Mouse (Mus musculus) heart, embryonic 11.5 days (tissue): ENCODE measurements around the gene Ssxb10. TPM values are rescaled to one million over a fixed set of nuclear protein-coding genes. Genes with fewer than 3 reads are reported as not detected.
"Not testable (repeated sequence)": the region's sequence is repeated elsewhere in the genome, so short reads cannot be mapped to it uniquely, and the experiment has no call there.

Experiments
- ATAC-seq: fragments of 200-750 bp; cut with Nextera tagmentation; replicated peaks from 2 replicates; pipeline ENCODE4 v1.8.0; 2017; ENCODE audit warnings: moderate library complexity; ENCODE audit not compliant: insufficient number of reproducible peaks, low FRiP score, low TSS enrichment
- H3K27ac ChIP-seq: fragments of 300-500 bp; sonication (generic); 2 replicates; pipeline ENCODE4 v1.5.1; 2014; ENCODE audit warnings: mild to moderate bottlenecking, low read depth, low read length
- H3K27me3 ChIP-seq: fragments of 300-500 bp; sonication (generic); 2 replicates; pipeline ENCODE4 v1.6.1; 2014; ENCODE audit warnings: mild to moderate bottlenecking, low read length, mixed read lengths; ENCODE audit not compliant: control insufficient read depth, insufficient read depth
- H3K36me3 ChIP-seq: fragments of 300-500 bp; sonication (generic); 2 replicates; pipeline ENCODE4 v1.6.1; 2014; ENCODE audit warnings: mild to moderate bottlenecking, low read length, moderate library complexity, mixed read lengths; ENCODE audit not compliant: control insufficient read depth, insufficient read depth
- H3K4me1 ChIP-seq: fragments of 300-500 bp; sonication (generic); 2 replicates; pipeline ENCODE4 v1.6.1; 2014; ENCODE audit warnings: low read length; ENCODE audit not compliant: control insufficient read depth, insufficient read depth
- H3K4me2 ChIP-seq: fragments of 300-500 bp; sonication (generic); 2 replicates; pipeline ENCODE4 v1.6.1; 2014; ENCODE audit warnings: mild to moderate bottlenecking, moderate library complexity
- H3K4me3 ChIP-seq: fragments of 300-500 bp; sonication (generic); 2 replicates; pipeline ENCODE4 v1.5.1; 2014; ENCODE audit warnings: low read depth, low read length
- H3K9ac ChIP-seq: fragments of 300-500 bp; sonication (generic); 2 replicates; pipeline ENCODE4 v1.6.1; 2014; ENCODE audit warnings: mild to moderate bottlenecking, low read depth, low read length, moderate library complexity
- H3K9me3 ChIP-seq: fragments of 300-500 bp; sonication (generic); replicated peaks from 2 replicates; pipeline ENCODE4 v1.6.1; 2016; ENCODE audit warnings: low read length; ENCODE audit not compliant: control insufficient read depth
- WGBS: fragments of 180-500 bp; shearing (Covaris S2); extraction: QIAGEN DNeasy Blood & Tissue Kit; methylation state at CpG from one replicate; pipeline ENCODE4 v1.1.7; 2014; ENCODE audit not compliant: insufficient replicate concordance; 5-methylcytosine and 5-hydroxymethylcytosine counted together
- polyA plus RNA-seq: library from polyadenylated mRNA; unstranded; fragments of >200 nt; fragmentation: Nextera tagmentation; extraction: Ambion mirVana; gene quantifications from 2 replicates; pipeline ENCODE4 v1.2.1, GENCODE M21; 2014

Gene Ssxb10
- not detected in 2 replicates for polyA plus RNA-seq

GRCm38 (mm10) chrX:8327124-8327523, at the start of gene Ssxb10:
Gene Ssxb10, plus strand, starts transcription at chrX:8327424.
- WGBS: 65% methylated on average over 2 of the region's 2 CpGs
- Histone ChIP-seq H3K4me3 (no peak within 1 kb of the TSS), H3K4me1 (no peaks in the 10 kb centered on the region), H3K9ac (no peak within 1 kb of the TSS), H3K9me3 (0 out of 2 replicates have a peak, but pooled peaks cover 2% of the 10 kb centered on the region), H3K27me3 (no peaks in the 10 kb centered on the region), H3K4me2 (no peak within 1 kb of the TSS), H3K36me3 (no peaks in the 10 kb centered on the region), H3K27ac (no peak within 1 kb of the TSS)
- no peak for ATAC-seq

DNA sequence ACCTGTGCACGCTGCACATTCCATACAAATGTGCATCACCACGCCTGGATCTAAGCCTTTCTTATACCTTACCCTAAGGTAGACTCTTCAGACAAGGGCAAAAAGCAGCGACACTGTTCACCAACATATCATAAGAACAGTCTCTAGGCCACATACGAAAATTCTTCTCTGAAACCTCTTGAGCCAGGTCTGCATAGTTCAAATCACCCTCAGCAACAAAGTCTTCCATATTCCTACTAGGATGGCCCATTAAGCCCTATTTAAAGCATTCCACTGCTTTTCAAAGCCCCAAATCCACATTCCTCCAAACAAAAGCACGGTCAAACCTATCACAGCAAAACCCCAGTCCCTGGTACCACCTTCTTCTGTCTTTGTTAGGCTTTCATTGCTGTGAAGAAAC, 38.6 kb upstream of the Ssxb10 start:
- ATAC-seq: no peak
- WGBS: 77% methylated on average over 5 of the region's 5 CpGs
- Histone ChIP-seq H3K27me3 (no peaks in the 10 kb centered on the region), H3K4me2 (no peak overlapping the region), H3K36me3 (no peaks in the 10 kb centered on the region), H3K4me3 (no peak overlapping the region), H3K4me1 (no peaks in the 10 kb centered on the region), H3K27ac (no peak overlapping the region), H3K9me3 (no peaks in the 10 kb centered on the region), H3K9ac (no peak overlapping the region)

DNA sequence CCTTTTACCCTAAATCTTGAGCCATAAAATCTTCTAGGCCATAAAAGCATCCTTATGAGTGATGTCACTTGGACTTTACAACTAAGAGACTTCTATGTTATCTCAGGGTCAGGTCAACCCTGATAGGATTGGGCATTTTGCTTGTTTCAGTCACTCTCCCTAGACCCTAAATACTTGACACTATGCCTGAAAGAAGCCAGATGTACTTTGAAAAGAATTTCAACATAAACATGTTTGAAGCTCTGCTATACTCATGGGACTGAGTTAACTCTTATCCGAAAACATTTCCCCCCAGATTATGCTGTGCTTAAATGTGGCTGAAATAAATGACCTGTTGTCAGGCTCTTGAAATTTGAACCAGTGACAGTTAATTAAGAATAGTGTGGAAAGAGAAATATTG, 17.9 kb upstream of the Ssxb10 start:
- Histone ChIP-seq H3K27ac (no peak overlapping the region), H3K4me2 (no peak overlapping the region), H3K9me3 (no peaks in the 10 kb centered on the region), H3K27me3 (no peaks in the 10 kb centered on the region), H3K9ac (no peak overlapping the region), H3K36me3 (no peaks in the 10 kb centered on the region), H3K4me1 (no peaks in the 10 kb centered on the region), H3K4me3 (no peak overlapping the region)
- ATAC-seq: no peak
- WGBS: 55% methylated on average over 1 of the region's 1 CpGs

DNA sequence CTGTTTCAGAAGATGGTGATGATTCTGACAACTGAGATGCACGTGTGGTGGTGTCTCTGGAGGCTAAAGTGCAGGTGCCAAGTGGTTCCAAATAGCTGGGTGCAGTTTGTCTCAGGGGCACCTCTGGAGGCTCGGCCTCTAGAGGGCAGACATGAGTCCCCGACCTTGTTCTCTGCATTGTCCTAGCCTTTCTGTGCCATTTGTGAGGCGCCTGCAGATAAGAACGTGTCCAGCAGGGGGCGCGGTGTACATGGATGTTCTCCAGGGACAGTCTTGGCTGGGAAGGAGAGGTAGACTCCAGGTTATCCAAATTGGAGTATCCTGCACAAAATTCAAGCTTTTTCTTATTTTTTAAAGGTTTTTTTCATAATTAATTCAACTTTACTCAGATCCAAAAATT, 12.3 kb upstream of the Ssxb10 start:
- H3K4me1 ChIP-seq, H3K4me3 ChIP-seq, H3K9ac ChIP-seq, ATAC-seq, H3K9me3 ChIP-seq, H3K27ac ChIP-seq, H3K36me3 ChIP-seq, H3K4me2 ChIP-seq, H3K27me3 ChIP-seq: not testable (repeated sequence)
- 6% methylated on average over 7 of the region's 7 CpGs for WGBS

- WGBS: 24% methylated on average over 1 of the region's 1 CpGs
- H3K36me3 ChIP-seq, H3K4me1 ChIP-seq, H3K9ac ChIP-seq, H3K4me2 ChIP-seq, H3K4me3 ChIP-seq, ATAC-seq, H3K9me3 ChIP-seq, H3K27me3 ChIP-seq, H3K27ac ChIP-seq: not testable (repeated sequence)
Measured at GRCm38 (mm10) chrX:8366678-8367077, 39.5 kb downstream of the Ssxb10 start, which contains the start of gene Ssxb9. Gene Ssxb9, plus strand, starts transcription at chrX:8366978.

Other genes starting within 250 kb of the Ssxb10 start
- gene Was, start 236.9 kb upstream of the Ssxb10 start, polyA plus RNA-seq: 0.39 and 0.43 TPM in 2 replicates
- 21.8 and 22.6 TPM in 2 replicates for gene Wdr13, start 194.5 kb upstream of the Ssxb10 start, polyA plus RNA-seq
- gene Rbm3, start 181.5 kb upstream of the Ssxb10 start, polyA plus RNA-seq: 320 and 341 TPM in 2 replicates
- gene Tbc1d25, start 151.2 kb upstream of the Ssxb10 start, polyA plus RNA-seq: 10.4 and 12.1 TPM in 2 replicates
- 24.4 and 37.4 TPM in 2 replicates for gene Ebp, start 133.9 kb upstream of the Ssxb10 start, polyA plus RNA-seq
- 5.2 and 5.9 TPM in 2 replicates for gene Porcn, start 120.9 kb upstream of the Ssxb10 start, polyA plus RNA-seq
- gene Ftsj1, start 75.0 kb upstream of the Ssxb10 start, polyA plus RNA-seq: 25.1 and 26.1 TPM in 2 replicates
- gene Slc38a5, start 56.3 kb upstream of the Ssxb10 start, polyA plus RNA-seq: 17.5 and 23.8 TPM in 2 replicates
- not detected in 2 replicates for gene Ssxb9, start 39.6 kb downstream of the Ssxb10 start, polyA plus RNA-seq
- not detected in 2 replicates for gene Ssxb1, start 85.9 kb downstream of the Ssxb10 start, polyA plus RNA-seq
- gene Ssxb2, start 134.3 kb downstream of the Ssxb10 start, polyA plus RNA-seq: not detected in 2 replicates
- gene Gm14459, start 197.5 kb downstream of the Ssxb10 start, polyA plus RNA-seq: not detected in 2 replicates
- gene Ssxb6, start 220.8 kb downstream of the Ssxb10 start, polyA plus RNA-seq: not detected in 2 replicates